Mouse (Mus musculus) E14TG2a.4 (cell line): Measurements from ENCODE around the gene Hps4.

Experiments used
- CTCF ChIP-seq: conservative IDR thresholded peaks from 2 replicates; pipeline ENCODE4 v1.5.1; 2014; ENCODE audit warnings: low read length
- NANOG ChIP-seq: IDR thresholded peaks from 2 replicates; pipeline ENCODE4 v1.6.1; 2014; ENCODE audit warnings: borderline replicate concordance, low read length, mixed read lengths

DNA sequence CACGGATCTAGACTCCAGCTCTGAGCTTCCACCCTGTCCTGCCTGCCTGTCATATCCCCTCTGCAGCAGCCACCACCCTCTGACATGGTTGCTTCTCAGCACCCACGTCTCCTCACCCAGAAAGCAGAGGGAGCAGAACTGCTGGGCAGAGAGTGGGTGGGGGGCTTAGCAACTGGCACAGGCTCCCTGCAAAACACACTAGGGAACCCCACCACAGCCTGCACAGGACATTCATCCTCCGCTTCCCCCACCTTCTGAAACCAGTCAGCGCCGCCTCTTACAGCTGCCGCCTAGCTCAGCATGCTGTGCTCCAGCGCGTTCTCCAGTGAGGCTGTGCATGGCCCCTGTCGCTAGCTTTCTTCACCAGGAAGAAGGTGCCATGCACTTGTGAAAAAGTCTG, 46.5 kb downstream of the Hps4 start:
- no peak for TF ChIP-seq CTCF
- no peak for TF ChIP-seq NANOG
